Mouse (Mus musculus): ENCODE data around the gene Aldh16a1.
A peak's percentile ranks its signal among the peaks of the same experiment; 100 is the strongest.
"Not testable (repeated sequence)": the region's sequence is repeated elsewhere in the genome, so short reads cannot be mapped to it uniquely, and the experiment has no call there.

Aldh16a1 gene

DNA sequence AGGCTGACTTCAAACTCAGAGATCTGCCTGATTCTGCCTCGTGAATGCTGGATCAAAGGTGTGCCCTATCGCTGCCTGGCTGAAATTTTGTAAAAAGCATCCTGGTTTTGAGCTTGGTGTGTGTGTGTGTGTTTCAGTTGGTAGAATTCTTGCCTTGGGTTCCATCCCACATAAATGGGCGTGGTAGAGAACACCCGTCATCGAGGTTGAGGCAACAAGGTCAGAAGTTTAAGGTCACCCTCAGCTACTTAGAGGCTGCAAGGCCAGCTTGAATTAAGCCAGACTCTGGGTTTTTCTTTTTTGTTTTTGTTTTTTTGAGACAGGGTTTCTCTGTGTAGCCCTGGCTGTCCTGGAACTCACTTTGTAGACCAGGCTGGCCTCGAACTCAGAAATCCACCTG lies 36.0 kb downstream of the Aldh16a1 start:
- ATAC-seq (ENCODE audit: low TSS enrichment) = no peak

DNA sequence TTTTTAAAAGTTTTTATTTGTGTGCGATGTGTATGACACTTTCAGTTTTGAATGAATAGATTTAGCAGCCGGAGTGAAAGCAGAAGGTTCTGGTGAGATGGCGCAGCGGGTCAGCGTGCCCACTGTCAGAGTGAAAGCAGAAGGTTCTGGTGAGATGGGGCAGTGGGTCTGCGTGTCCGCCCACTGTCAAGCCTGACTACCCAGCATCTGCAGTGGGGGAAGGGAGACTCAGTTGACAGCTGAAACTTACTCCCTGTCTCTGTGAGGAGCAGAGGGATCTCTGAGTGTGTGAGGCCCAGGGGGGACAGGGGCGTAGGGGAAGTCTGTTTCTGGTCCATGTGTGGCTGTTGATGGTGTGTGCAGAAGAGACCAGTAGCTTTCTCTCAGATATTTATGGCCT lies 36.8 kb downstream of the Aldh16a1 start:
- no peak for ATAC-seq (ENCODE audit: low TSS enrichment)

GRCm38 (mm10) chr7:45113476-45113875 lies 40.9 kb downstream of the Aldh16a1 start:
- no peak for ATAC-seq (ENCODE audit: low TSS enrichment)

GRCm38 (mm10) chr7:45112529-45112928 lies 41.9 kb downstream of the Aldh16a1 start:
- ATAC-seq (ENCODE audit: low TSS enrichment) = no peak

DNA sequence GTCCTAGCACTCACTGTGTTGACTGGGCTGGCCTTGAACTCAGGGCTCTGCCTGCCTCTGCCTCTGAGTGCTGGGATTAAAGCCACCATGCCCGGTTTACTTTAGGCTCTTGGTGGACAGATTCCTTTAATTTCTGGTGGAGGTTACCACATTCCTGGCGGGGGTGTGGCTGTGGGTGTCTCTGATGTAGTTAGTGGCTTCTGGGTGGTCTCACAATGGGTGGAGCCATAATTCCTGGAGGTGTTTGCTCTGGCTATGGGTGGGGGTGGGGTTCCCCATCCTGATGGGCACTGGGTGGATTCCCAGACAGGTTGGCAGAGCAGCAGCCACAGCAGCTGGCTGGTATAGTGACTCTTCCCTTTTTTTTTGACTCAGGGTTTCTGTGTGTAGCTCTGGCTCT lies 42.4 kb downstream of the Aldh16a1 start:
- ATAC-seq (ENCODE audit: low TSS enrichment) = no peak

GRCm38 (mm10) chr7:45110089-45110488 lies 44.3 kb downstream of the Aldh16a1 start:
- ATAC-seq (ENCODE audit: low TSS enrichment) = not testable (repeated sequence)

- no peak for ATAC-seq (ENCODE audit: low TSS enrichment)
Observed at GRCm38 (mm10) chr7:45107052-45107645, 47.2 kb downstream of the Aldh16a1 start.

DNA sequence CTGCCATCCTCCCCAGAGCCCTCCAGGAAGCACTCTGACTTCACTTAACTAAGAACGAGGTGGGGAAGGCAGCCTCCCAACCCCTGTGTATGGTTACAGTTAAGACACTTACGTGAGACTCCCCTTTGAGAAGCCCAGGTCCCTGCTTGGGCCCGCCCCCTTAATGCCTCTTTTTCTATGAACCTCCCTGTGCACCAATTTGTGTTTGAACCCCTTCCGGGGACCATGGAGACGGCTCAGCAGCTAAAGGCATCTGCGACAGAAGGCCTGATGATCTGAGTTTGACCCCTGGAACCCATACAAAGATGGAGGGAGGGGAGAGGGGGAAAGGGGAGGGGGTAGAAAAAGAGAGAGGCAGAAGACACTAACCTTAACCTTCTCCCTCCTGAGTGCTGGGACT lies 47.9 kb downstream of the Aldh16a1 start:
- no peak for ATAC-seq (ENCODE audit: low TSS enrichment)

- ATAC-seq (ENCODE audit: low TSS enrichment) = no peak
Observed at GRCm38 (mm10) chr7:45105491-45105890, 48.9 kb downstream of the Aldh16a1 start.

DNA sequence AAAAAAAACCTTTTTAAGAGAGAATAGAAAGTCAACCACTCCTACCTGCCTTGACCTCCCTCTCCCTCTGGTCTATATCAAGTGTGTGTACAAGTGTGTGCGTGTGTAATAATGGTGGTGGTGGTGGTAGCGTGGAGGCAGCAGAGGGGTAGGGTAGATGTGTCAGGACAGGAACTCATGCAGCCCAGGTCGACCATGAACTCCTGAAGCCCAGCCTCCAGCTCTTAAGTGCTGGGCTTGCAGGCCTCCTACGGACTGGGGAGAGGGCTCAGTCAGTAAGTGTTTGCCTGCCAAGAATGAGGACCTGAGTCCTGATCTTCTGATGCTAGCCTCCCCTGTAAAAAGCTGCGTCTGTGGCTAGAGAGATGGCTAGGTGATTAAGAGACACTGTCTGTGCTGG lies 49.4 kb downstream of the Aldh16a1 start:
- no peak for ATAC-seq (ENCODE audit: low TSS enrichment)

- peak; percentile 38; the same call in 1 of the 2 replicates for ATAC-seq (ENCODE audit: low TSS enrichment)
Observed at GRCm38 (mm10) chr7:45103652-45104180, 50.7 kb downstream of the Aldh16a1 start, which contains the start of gene Fcgrt. Fcgrt (minus strand) TSS chr7:45103851.

- no peak for ATAC-seq (ENCODE audit: low TSS enrichment)
Observed at GRCm38 (mm10) chr7:45102940-45103585, 51.3 kb downstream of the Aldh16a1 start.

DNA sequence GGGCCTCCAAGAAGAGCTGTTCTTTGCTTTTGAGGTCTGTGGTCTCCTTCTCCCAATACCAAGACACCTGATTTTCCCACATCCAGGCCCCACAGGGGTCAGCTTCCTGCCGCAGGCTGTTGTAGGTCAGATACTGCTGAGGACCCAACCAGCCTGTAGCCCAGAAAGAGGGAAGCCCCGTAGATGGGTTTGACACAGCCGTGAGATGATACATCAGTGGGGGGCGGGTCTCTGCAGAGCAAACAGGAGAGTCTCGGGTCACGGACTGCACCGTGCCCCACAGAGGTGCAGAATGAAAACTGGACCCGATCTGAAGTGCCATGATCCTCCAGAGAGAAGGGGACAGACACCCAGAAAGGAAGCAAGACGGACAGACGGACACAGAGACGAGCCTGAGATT lies 51.9 kb downstream of the Aldh16a1 start:
- ATAC-seq (ENCODE audit: low TSS enrichment) = no peak

- ATAC-seq (ENCODE audit: low TSS enrichment) = no peak
Observed at GRCm38 (mm10) chr7:45100046-45100445, 54.3 kb downstream of the Aldh16a1 start.

- no peak for ATAC-seq (ENCODE audit: low TSS enrichment)
Observed at GRCm38 (mm10) chr7:45098541-45099240, 55.7 kb downstream of the Aldh16a1 start.

DNA sequence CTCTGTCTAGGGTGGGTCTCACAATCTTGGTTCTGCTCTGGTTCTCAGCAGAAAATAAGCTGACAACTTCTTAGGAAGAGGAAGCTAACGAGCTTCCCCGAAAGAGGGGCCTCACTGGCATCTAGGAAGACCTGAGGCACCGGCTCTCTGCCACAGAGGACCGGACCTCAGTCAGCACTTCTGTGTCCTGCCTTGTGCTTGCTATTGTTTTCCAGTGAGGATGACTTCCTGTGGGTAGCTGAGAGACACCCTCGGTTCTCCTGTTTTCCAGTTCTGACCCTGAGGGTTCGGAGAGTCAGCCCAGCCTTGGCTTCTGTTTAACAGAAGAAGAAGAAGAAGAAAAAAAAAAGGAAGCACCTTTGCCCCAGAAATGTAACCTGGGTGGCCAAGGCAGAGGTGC lies 56.9 kb downstream of the Aldh16a1 start:
- ATAC-seq (ENCODE audit: low TSS enrichment) = no peak

DNA sequence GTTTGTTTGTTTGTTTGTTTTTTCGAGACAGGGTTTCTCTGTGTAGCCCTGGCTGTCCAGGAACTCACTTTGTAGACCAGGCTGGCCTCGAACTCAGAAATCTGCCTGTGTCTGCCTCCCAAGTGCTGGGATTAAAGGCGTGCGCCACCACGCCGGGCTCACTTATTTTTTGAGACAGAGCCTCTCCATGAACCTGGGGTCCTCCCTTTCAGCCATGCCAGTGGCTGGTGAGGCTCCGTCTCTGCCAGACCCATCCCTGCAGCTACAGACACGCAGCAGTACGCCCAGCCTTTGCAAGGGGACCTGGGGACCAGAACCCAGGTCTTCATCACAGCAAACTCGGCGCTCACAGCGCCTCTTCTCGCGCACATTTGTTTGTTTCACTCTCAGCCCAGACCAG lies 58.4 kb downstream of the Aldh16a1 start:
- not testable (repeated sequence) for ATAC-seq (ENCODE audit: low TSS enrichment)

DNA sequence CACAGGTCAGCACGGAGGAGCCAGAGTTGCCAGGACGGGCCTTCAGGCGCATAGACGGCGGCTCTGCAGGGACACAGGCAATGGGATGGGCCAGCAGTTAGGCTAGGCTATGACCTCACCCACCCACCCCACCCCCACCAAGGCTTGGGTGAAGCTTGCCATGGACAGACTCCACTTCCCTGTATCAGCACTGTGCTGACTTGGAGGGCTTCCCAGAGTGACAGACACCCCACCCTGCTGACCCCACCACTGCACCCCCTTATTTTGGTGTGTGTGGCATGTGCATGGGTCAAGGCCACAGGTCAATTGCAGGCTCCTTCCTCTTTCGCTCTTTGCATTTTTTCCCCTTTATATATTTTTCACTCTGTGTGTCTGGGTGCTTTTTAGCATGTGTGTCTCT lies 59.0 kb downstream of the Aldh16a1 start:
- no peak for ATAC-seq (ENCODE audit: low TSS enrichment)

DNA sequence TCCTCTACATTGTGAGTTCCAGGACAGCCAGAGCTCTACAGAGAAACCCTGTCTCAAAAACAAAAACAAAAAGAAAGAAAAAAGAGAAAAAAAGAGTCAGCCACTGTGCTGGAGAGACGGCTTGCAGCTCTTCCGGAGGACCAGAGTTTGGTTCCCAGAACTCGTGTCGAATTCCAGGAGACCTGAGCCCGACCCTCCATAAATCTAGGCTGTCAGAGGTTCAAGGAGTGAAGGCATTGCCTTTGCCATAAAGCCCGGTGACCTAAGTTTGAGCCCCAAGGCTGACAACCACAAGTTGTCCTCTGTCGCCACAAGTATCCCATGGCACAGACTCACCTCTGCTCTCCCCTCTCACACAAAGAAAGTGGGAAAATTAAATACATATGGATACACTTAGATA lies 60.3 kb downstream of the Aldh16a1 start:
- no peak for ATAC-seq (ENCODE audit: low TSS enrichment)

GRCm38 (mm10) chr7:45093516-45093905 lies 60.9 kb downstream of the Aldh16a1 start:
- no peak for ATAC-seq (ENCODE audit: low TSS enrichment)

- no peak for ATAC-seq (ENCODE audit: low TSS enrichment)
Observed at GRCm38 (mm10) chr7:45092828-45093515, 61.4 kb downstream of the Aldh16a1 start.

DNA sequence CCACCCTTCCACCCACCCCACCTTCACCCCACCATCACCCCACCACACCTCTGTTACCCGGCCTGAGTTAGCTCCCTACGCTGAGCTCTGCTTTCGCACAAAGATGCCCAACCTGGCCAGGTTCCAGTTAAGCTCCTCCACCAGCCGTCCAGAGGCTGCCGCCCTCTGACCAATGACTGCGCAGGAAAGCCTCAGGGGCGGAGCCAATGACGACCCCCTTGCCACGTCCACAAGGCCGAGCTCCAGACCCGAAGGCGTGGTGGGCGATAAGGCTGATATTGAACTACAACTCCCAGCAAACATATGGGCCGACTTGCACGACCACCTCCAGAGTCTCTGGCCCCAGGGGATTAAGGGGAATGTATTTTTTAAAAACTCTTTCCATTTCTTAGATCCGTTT lies 62.3 kb downstream of the Aldh16a1 start, which contains the start of gene Rcn3:
TSS of gene Rcn3 (minus strand) at position 174 of the 400 bp plus-strand sequence.
- no peak for ATAC-seq (ENCODE audit: low TSS enrichment)

All from frontal cortex, adult (tissue).